Mouse (Mus musculus): ENCODE measurements around the gene Usp24.
"Not testable (repeated sequence)": the region's sequence is repeated elsewhere in the genome, so short reads cannot be mapped to it uniquely, and the experiment has no call there.

Gene Usp24

GRCm38 (mm10) chr4:106318208-106318607 lies 2.2 kb downstream of the Usp24 start:
- DNase-seq (ENCODE audit: low read depth), result peak; percentile 73

DNA sequence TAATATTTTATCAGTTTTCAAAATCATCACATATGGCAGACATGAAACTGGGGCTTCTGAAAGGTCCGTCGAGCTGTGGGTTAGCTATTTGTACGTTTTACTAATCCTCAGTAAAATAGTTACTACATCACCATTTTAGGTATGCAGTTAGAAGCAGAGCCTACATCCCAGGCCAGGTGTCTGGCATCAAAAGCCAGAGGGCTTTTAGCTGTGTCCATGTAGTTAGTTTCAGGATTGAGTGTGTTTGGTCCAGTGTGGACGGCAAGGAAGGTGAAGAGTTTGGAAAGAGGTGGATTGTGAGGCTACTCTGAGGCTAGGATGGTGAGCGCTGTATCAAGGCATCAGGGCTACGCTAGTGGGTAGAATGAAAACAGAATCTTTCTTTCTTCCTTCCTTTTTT lies 3.0 kb downstream of the Usp24 start:
- no peak for DNase-seq (ENCODE audit: low read depth)

- no peak for DNase-seq (ENCODE audit: low read depth)
Observed at GRCm38 (mm10) chr4:106322846-106323245, 6.8 kb downstream of the Usp24 start.

GRCm38 (mm10) chr4:106323318-106323717 lies 7.3 kb downstream of the Usp24 start:
- peak; percentile 24 for DNase-seq (ENCODE audit: low read depth)

DNA sequence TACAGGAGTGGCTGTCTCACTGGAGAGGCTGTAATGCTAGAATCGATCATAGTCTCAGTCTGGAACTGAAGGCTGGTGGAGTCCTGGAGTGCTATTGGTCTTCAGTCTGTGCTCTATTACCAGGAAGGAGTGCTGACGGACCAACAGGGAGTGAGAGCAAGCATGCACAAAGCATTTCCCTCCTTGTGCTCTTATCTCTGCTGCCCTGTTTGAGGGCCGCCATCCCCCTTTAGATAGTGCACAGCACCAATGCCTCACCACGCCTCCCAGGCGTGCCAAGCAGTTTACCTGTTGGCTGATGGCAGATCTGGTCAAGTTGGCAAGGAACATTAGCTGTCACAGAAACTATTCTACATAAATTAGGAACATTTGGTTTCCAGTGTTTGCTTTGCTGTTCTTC lies 11.4 kb downstream of the Usp24 start:
- no peak for DNase-seq (ENCODE audit: low read depth)

GRCm38 (mm10) chr4:106328704-106329103 lies 12.7 kb downstream of the Usp24 start:
- peak; percentile 54 for DNase-seq (ENCODE audit: low read depth)

DNA sequence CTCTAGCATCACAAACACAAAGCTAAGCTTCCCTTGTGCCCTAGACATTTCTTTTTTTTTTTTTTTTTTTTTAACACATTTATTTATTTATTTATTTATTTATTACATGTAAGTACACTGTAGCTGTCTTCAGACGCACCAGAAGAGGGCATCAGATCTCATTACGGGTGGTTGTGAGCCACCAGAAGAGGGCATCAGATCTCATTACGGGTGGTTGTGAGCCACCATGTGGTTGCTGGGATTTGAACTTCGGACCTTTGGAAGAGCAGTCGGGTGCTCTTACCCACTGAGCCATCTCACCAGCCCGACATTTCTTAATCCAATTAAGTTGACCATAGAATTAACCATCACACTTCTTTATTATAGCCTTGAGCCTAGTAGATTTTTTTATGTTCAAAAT lies 13.2 kb downstream of the Usp24 start:
- DNase-seq (ENCODE audit: low read depth), result peak; percentile 48

DNA sequence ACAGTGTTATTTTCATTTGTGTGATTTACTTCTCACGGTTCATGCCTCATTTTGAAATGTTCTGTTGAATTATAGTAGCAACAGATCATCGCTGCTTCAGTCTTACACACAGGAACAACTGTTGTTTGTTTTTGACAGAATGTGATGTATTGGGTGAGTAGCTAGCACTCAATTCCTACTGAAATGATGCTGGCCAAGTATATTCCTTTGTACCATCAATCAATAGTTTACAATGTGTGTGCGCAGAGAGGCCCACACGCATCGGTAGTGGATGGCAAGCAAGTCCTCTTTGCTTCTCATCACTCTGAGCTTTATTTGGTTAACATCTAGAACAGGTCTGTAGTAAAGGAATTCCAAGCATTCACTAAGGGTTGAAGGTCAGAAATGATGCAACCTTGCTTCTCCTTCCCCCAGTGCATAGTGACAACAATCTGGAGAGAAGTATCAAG lies 14.4 kb downstream of the Usp24 start:
- DNase-seq (ENCODE audit: low read depth), result no peak

- no peak for DNase-seq (ENCODE audit: low read depth)
Observed at GRCm38 (mm10) chr4:106333071-106333470, 17.1 kb downstream of the Usp24 start.

- DNase-seq (ENCODE audit: low read depth), result no peak
Observed at GRCm38 (mm10) chr4:106333584-106333983, 17.6 kb downstream of the Usp24 start.

DNA sequence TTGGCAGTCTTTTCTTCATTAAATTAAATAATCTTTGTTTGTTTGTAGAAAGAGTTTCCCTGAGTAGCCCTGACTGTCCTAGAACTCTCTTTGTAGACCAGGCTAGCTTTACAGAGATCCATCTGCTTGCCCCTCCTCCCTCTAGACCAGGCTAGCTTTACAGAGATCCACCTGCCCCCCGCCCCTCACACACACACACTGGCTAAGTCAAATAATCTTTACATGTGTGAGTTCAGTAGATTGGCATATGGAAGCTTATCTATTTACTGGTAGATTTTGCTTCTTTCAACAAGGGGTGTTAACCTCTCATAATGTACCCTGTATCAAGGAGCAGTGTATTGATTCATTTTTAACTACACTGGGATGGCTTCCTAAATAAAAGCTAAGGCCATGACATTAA lies 19.8 kb downstream of the Usp24 start:
- DNase-seq (ENCODE audit: low read depth), result no peak

DNA sequence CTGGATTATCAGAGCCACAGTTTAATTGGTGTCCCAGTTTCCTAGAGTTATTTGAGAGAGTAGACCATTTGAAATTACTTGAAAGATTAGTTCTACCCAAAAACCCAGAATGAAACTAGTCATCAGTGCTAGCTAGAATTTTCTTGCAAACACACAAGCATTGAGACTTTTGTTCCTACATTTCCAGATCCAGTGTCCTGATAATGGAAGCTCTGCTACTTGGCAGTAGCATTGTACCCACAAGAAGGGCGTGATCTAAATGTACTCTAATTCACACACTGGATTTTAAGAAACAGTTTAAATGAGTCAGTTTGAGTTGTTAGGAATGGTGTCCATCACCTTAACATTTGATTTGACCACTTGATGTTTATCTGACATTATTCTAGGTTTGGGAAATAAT lies 31.7 kb downstream of the Usp24 start:
- no peak for DNase-seq (ENCODE audit: low read depth)

- DNase-seq (ENCODE audit: low read depth), result not testable (repeated sequence)
Observed at GRCm38 (mm10) chr4:106355025-106355424, 39.0 kb downstream of the Usp24 start.

DNA sequence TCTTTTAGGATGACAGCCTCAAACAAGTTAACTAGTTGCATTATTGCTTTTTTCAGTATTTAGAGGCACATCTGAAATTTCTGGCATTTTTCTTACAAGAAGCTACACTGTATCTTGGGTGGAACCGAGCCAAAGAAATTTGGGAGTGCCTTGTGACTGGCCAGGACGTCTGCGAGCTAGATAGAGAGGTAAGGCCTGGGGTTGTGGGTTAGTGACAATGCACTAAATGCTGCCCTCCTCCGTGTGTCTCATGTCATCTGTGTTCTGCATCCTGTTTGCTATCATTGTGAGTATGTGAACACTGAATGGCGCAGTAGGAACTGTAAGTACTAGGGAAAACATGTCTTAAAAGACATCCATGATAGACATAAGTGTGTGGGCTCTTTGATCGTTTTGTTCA lies 54.0 kb downstream of the Usp24 start:
- peak; percentile 16 for DNase-seq (ENCODE audit: low read depth)

GRCm38 (mm10) chr4:106375857-106376256 lies 59.8 kb downstream of the Usp24 start:
- peak; percentile 86 for DNase-seq (ENCODE audit: low read depth)

- no peak for DNase-seq (ENCODE audit: low read depth)
Observed at GRCm38 (mm10) chr4:106378839-106379572, 63.0 kb downstream of the Usp24 start.

- no peak for DNase-seq (ENCODE audit: low read depth)
Observed at GRCm38 (mm10) chr4:106381131-106381530, 65.1 kb downstream of the Usp24 start.

DNA sequence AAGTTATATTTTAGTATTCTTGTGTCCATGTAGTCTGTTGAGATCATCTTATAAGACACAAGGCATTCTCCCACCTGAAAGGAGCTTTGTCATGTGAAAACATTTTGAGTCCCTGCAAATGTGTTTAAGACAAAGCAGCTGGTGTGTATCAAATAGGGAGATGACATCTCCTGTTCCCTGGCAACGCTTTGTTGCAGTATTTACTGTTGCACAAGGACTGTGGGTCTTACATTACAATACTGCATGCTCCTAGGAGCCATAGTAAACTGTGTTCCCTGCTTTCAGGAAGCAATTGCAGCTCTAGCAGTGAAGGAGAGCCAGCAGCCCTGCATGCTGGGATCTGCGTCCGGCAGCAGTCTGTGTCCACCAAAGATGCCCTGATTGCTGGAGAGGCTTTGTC lies 73.9 kb downstream of the Usp24 start:
- DNase-seq (ENCODE audit: low read depth), result no peak

DNA sequence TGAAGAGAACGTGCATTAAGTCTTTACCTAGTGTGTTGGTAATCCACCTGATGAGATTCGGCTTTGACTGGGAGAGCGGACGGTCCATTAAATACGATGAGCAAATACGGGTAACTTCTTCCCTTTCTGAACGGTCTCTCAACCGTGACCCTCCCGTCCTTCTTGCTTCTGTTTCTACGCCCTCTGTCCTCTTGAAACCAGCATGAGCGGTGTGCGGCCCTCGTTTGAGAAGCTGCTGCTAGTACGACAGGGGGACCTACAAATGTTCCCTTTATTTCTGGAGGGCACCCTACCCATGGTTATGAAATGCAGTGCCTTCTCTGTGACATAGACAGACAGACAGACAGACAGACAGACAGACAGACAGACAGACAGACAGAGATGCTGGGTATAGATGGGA lies 93.6 kb downstream of the Usp24 start:
- no peak for DNase-seq (ENCODE audit: low read depth)

DNA sequence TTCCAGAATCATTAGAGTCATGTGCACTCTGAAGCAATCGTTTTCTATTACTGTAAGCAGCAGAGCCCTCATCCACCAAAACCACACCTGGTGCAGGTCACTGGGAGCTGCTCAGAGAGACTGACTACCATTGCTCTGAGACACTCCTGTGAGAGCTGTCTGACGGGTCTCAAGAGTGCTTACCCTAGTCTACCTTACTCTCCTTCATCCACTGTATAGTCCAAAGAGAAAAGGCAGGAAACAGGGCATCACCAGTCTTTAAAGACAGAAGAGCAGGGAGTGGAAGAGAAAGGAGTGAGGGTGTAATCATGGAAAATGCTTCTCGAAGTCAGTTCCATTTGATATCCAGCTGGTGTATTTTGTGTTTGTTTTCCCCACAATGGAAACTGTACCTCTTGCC lies 103.2 kb downstream of the Usp24 start:
- DNase-seq (ENCODE audit: low read depth), result no peak

DNA sequence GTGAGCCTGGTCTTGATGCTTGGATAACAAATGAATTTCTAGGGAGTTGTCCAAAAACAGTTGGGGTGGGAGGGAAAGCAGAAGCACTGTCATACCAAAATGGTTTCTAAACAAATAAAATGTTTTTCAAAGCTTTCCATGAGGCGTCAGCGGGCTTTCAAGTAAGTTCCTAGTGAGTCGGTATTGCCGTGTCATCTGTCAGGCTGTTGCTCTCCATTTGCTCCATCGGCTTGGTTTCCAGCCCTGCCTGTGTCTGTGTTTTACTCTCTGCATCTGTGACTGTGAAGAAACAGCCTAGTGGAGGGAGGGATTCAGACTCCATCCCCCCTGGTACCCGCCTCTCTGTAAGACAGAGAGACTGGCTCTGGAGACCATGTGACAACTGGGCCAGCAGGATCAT lies 103.8 kb downstream of the Usp24 start:
- no peak for DNase-seq (ENCODE audit: low read depth)

- no peak for DNase-seq (ENCODE audit: low read depth)
Observed at GRCm38 (mm10) chr4:106422597-106422996, 106.6 kb downstream of the Usp24 start.

DNA sequence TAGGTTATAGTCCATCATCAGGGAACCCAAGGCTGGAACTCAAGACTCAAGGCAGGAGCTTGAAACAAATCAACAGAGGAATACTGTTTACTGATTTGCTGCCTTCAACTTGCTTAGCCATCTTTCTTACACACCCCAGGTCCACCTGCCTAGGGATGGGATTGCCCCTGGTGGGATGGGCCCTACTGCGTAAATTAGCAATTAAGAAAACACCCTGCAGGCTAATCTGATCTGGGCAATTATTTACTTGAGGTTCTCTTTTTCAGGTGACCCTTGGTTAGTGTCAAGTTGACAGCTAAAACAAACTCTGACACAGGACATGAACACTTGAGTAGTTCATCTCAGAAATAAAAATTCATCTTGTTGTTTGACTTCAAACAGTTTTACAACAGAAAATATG lies 108.5 kb downstream of the Usp24 start:
- DNase-seq (ENCODE audit: low read depth), result no peak

DNA sequence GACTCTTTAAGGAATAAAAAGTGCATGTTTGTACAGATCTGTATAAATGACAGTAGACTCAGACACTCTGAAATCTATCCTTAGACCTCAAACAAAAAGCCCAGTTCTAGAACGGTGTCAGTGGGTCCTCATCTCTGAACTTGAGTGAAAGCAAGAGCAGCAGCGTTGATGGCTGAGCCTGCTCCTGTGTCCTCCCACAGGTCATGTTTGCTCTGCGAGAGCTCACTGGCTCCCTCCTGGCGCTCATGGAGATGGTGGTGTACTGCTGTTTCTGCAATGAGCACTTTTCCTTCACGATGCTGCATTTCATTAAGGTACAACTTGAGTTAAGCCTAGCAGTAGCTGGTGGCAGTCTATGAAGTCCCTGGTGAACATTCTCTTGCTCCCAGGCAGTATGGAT lies 110.3 kb downstream of the Usp24 start:
- DNase-seq (ENCODE audit: low read depth), result no peak
